Mouse (Mus musculus): ENCODE results near the gene Pak2.
"Not testable (repeated sequence)": the region's sequence is repeated elsewhere in the genome, so short reads cannot be mapped to it uniquely, and the experiment has no call there.

Gene Pak2

GRCm38 (mm10) chr16:32091466-32091865 is 12.3 kb upstream of the Pak2 start:
- DNase-seq (ENCODE audit: inconsistent ontology term) = no peak

- no peak for DNase-seq (ENCODE audit: inconsistent ontology term)
Observed at GRCm38 (mm10) chr16:32087629-32088443, 8.7 kb upstream of the Pak2 start.

- DNase-seq (ENCODE audit: inconsistent ontology term) = peak; percentile 66
Observed at GRCm38 (mm10) chr16:32078408-32078990, 643 bp downstream of the Pak2 start.

GRCm38 (mm10) chr16:32077648-32078407 is 1.3 kb downstream of the Pak2 start:
- peak; percentile 10 for DNase-seq (ENCODE audit: inconsistent ontology term)

GRCm38 (mm10) chr16:32076406-32076805 is 2.7 kb downstream of the Pak2 start:
- DNase-seq (ENCODE audit: inconsistent ontology term) = no peak

- no peak for DNase-seq (ENCODE audit: inconsistent ontology term)
Observed at GRCm38 (mm10) chr16:32075762-32076161, 3.4 kb downstream of the Pak2 start.

- not testable (repeated sequence) for DNase-seq (ENCODE audit: inconsistent ontology term)
Observed at GRCm38 (mm10) chr16:32070070-32070469, 9.1 kb downstream of the Pak2 start.

GRCm38 (mm10) chr16:32068389-32069300 is 10.5 kb downstream of the Pak2 start:
- no peak for DNase-seq (ENCODE audit: inconsistent ontology term)

GRCm38 (mm10) chr16:32066899-32067298 is 12.2 kb downstream of the Pak2 start:
- DNase-seq (ENCODE audit: inconsistent ontology term) = no peak

- no peak for DNase-seq (ENCODE audit: inconsistent ontology term)
Observed at GRCm38 (mm10) chr16:32063900-32064299, 15.2 kb downstream of the Pak2 start.

- no peak for DNase-seq (ENCODE audit: inconsistent ontology term)
Observed at GRCm38 (mm10) chr16:32062226-32062625, 16.9 kb downstream of the Pak2 start.

GRCm38 (mm10) chr16:32059840-32060523 is 19.2 kb downstream of the Pak2 start:
- peak; percentile 17 for DNase-seq (ENCODE audit: inconsistent ontology term)

- no peak for DNase-seq (ENCODE audit: inconsistent ontology term)
Observed at GRCm38 (mm10) chr16:32058817-32059216, 20.3 kb downstream of the Pak2 start.

- no peak for DNase-seq (ENCODE audit: inconsistent ontology term)
Observed at GRCm38 (mm10) chr16:32042367-32042766, 36.8 kb downstream of the Pak2 start.

- DNase-seq (ENCODE audit: inconsistent ontology term) = no peak
Observed at GRCm38 (mm10) chr16:32019678-32020077, 59.5 kb downstream of the Pak2 start.

GRCm38 (mm10) chr16:32010330-32010729 is 68.8 kb downstream of the Pak2 start:
- no peak for DNase-seq (ENCODE audit: inconsistent ontology term)

GRCm38 (mm10) chr16:32009913-32010312 is 69.2 kb downstream of the Pak2 start:
- DNase-seq (ENCODE audit: inconsistent ontology term) = peak; percentile 10

- no peak for DNase-seq (ENCODE audit: inconsistent ontology term)
Observed at GRCm38 (mm10) chr16:32008529-32009293, 70.4 kb downstream of the Pak2 start.

- DNase-seq (ENCODE audit: inconsistent ontology term) = no peak
Observed at GRCm38 (mm10) chr16:32004731-32005130, 74.4 kb downstream of the Pak2 start.

All from Muller cell, postnatal 12 days (primary cell).